Mouse (Mus musculus) heart, embryonic 12.5 days (tissue): Measurements from ENCODE around the gene Tex21. TPM values are rescaled to one million over a fixed set of nuclear protein-coding genes. Genes with fewer than 3 reads are reported as not detected.
"Not testable (repeated sequence)": the region's sequence is repeated elsewhere in the genome, so short reads cannot be mapped to it uniquely, and the experiment has no call there.

Experiments used
- ATAC-seq: fragments of 200-750 bp; cut with Nextera tagmentation; 2 replicates; pipeline ENCODE4 v1.8.0; 2017; ENCODE audit warnings: moderate TSS enrichment, moderate library complexity; ENCODE audit not compliant: insufficient number of reproducible peaks, low FRiP score
- H3K27ac ChIP-seq: fragments of 300-500 bp; sonication (generic); 2 replicates; pipeline ENCODE4 v1.5.1; 2016; ENCODE audit warnings: mild to moderate bottlenecking, moderate library complexity; ENCODE audit not compliant: poor library complexity, severe bottlenecking
- H3K27me3 ChIP-seq: fragments of 300-500 bp; sonication (generic); replicated peaks from 2 replicates; pipeline ENCODE4 v1.6.1; 2016; ENCODE audit warnings: mild to moderate bottlenecking, moderate library complexity
- H3K36me3 ChIP-seq: fragments of 300-500 bp; sonication (generic); 2 replicates; pipeline ENCODE4 v1.6.1; 2016; ENCODE audit warnings: mild to moderate bottlenecking, moderate library complexity
- H3K4me1 ChIP-seq: fragments of 300-500 bp; sonication (generic); replicated peaks from 2 replicates; pipeline ENCODE4 v1.6.1; 2016; ENCODE audit warnings: mild to moderate bottlenecking
- H3K4me2 ChIP-seq: fragments of 300-500 bp; sonication (generic); 2 replicates; pipeline ENCODE4 v1.6.1; 2016; ENCODE audit warnings: mild to moderate bottlenecking, moderate library complexity
- H3K4me3 ChIP-seq: fragments of 300-500 bp; sonication (generic); 2 replicates; pipeline ENCODE4 v1.5.1; 2016; ENCODE audit warnings: mild to moderate bottlenecking
- H3K9ac ChIP-seq: fragments of 300-500 bp; sonication (generic); 2 replicates; pipeline ENCODE4 v1.6.1; 2016; ENCODE audit warnings: mild to moderate bottlenecking, moderate library complexity
- H3K9me3 ChIP-seq: fragments of 300-500 bp; sonication (generic); replicated peaks from 2 replicates; pipeline ENCODE4 v1.6.1; 2016; ENCODE audit warnings: mild to moderate bottlenecking, moderate library complexity
- WGBS: fragments of 180-500 bp; shearing (Covaris S2); methylation state at CpG from one replicate; pipeline ENCODE4 v1.1.7; 2016; 5-methylcytosine and 5-hydroxymethylcytosine counted together
- polyA plus RNA-seq: library from polyadenylated mRNA; unstranded; fragments of >200 nt; fragmentation: Nextera tagmentation; extraction: Ambion mirVana; gene quantifications from 2 replicates; pipeline ENCODE4 v1.2.1, GENCODE M21; 2016

Tex21 gene
- polyA plus RNA-seq, 1 experiment from 2014 or later, result 0.15 TPM

DNA sequence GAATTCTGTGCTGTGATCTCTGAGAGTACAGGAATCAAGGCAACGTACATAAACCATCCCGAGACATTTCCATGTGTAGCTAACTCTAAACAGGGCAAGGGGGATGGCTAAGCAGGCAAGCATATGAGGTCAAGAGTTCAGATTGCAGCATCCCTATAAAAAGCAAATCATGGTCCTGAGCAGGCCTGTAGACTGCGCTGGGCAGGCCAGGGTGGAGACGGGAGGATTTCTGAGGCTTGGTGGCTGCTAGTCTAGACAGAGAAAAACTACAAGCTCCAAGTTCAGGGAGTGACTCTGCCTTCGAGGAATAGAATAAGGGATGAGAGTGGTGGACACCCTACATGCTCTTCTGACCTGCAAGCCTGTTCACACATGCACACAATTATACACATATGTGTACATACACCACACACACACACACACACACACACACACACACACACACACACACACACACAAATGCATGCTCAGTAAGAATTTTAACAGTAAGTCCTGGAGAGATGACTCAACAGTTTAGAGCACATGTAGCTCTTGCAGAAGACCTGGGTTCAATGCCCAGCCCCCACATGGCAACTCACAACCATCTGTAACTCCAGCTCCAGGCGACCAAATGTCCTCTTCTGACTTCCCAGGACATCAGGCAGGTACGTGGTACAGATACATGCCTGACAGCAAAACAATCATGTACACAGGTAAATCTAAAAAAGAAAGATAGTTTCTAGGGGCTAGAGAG lies 6.5 kb downstream of the Tex21 start:
- Histone ChIP-seq H3K9me3 (no peaks in the 10 kb centered on the region), H3K9ac (no peak overlapping the region), H3K27ac (no peak overlapping the region), H3K4me1 (peaks cover 6% of the 10 kb centered on the region; the same call in 1 of the 2 replicates), H3K4me2 (no peak overlapping the region), H3K36me3 (no peaks in the 10 kb centered on the region), H3K4me3 (no peak overlapping the region), H3K27me3 (no peaks in the 10 kb centered on the region)
- 60% methylated on average over 7 of the region's 7 CpGs for WGBS
- no peak for ATAC-seq

DNA sequence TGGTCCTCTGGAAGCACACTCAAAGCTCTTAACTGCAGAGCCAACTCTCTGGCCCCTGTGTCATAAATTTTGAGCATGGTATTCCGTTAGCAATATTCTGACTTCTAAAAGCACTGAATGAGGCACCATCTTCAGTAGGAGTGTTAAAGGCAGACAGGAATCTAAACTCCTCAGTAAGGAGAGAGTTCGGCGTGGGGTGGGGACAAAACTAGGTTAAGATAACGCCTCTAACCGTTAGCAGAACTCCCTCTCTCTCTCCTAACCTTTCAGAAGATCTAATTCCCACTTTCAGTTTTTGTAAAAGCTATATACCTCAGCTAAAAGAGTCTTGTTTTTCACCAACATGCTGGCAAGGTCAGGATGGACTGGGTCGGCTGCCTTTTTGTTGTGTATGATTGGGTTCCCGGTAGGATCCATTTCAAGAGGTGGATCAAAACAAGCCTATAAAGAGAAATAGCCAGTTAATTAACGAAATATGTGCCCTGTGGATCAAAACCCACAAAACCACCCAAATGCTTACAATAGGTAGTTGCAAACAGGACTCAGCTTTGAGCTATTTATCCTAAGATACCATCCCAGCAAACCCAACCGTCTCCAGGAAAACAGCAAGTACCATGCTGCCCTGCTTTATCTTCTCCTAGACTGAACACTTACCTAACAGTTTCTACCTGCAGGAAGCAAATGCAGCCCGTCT lies 7.3 kb downstream of the Tex21 start:
- H3K27me3 ChIP-seq, result no peaks in the 10 kb centered on the region
- no peak for ATAC-seq
- 62% methylated on average over 10 of the region's 10 CpGs for WGBS
- no peak overlapping the region for H3K4me3 ChIP-seq
- H3K9ac ChIP-seq, result no peak overlapping the region
- H3K4me1 ChIP-seq, result peaks cover 6% of the 10 kb centered on the region; the same call in 1 of the 2 replicates
- H3K36me3 ChIP-seq, result no peaks in the 10 kb centered on the region
- H3K9me3 ChIP-seq, result no peaks in the 10 kb centered on the region
- H3K27ac ChIP-seq, result no peak overlapping the region
- no peak overlapping the region for H3K4me2 ChIP-seq

GRCm38 (mm10) chr12:76235253-76235652 lies 11.3 kb downstream of the Tex21 start:
- no peaks in the 10 kb centered on the region for H3K9me3 ChIP-seq
- H3K4me3 ChIP-seq, result no peak overlapping the region
- ATAC-seq, result no peak
- no peak overlapping the region for H3K9ac ChIP-seq
- H3K27me3 ChIP-seq, result no peaks in the 10 kb centered on the region
- H3K4me2 ChIP-seq, result no peak overlapping the region
- 84% methylated on average over 6 of the region's 6 CpGs for WGBS
- H3K4me1 ChIP-seq, result peaks cover 6% of the 10 kb centered on the region; the same call in 1 of the 2 replicates
- H3K36me3 ChIP-seq, result no peaks in the 10 kb centered on the region
- H3K27ac ChIP-seq, result no peak overlapping the region

DNA sequence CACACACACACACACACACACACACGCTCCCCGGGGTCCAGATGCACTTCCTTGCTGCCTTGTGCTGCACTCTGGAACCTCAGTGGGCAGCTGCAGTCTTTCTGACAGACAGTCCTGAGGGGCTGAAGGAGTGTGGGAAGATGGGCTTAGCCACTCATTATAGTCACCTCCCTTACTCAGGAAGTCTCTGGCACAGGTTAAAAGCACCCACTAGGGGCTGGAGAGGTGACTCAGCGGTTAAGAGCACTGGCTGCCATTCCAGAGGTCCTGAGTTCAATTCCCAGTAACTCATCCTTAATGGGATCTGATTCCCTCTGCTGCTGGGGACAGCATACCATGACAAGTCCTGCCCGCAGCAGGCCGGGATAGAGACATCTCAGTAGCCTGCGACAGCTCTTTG lies 15.9 kb downstream of the Tex21 start:
- Histone ChIP-seq H3K27me3 (no peaks in the 10 kb centered on the region), H3K9ac (no peak overlapping the region), H3K9me3 (no peaks in the 10 kb centered on the region), H3K27ac (no peak overlapping the region), H3K4me2 (no peak overlapping the region), H3K4me3 (no peak overlapping the region), H3K36me3 (no peaks in the 10 kb centered on the region), H3K4me1 (no peaks in the 10 kb centered on the region)
- no peak for ATAC-seq
- WGBS, result 75% methylated on average over 6 of the region's 6 CpGs

- not testable (repeated sequence) for ATAC-seq, H3K4me1 ChIP-seq, H3K9ac ChIP-seq, H3K4me2 ChIP-seq, H3K36me3 ChIP-seq, H3K4me3 ChIP-seq, H3K9me3 ChIP-seq, H3K27me3 ChIP-seq, H3K27ac ChIP-seq
- 56% methylated on average over 3 of the region's 8 CpGs for WGBS
Observed at GRCm38 (mm10) chr12:76222104-76222503, 24.4 kb downstream of the Tex21 start.

DNA sequence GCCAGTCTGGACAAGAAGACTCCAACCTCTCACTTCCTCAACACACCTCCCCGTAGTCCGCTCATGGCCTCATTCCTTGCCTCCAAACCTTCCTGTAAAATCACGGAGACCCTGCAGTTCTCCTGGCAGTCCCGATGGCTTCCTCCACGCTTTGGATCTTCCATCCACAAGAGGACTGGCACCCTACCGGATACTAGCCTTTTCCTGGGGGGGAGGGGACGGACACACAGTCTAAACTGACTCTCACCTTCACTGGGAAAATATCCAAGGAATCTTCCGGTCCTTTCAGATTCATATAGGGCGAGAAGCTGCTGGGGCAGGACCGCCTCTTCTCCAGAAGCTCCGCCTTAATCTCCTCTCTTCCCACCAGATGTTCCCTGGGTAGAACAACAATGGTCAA lies 29.8 kb downstream of the Tex21 start:
- 47% methylated on average over 11 of the region's 11 CpGs for WGBS
- Histone ChIP-seq H3K4me2 (peak overlapping the region; percentile 40), H3K4me1 (peaks cover 19% of the 10 kb centered on the region), H3K27ac (no peak overlapping the region), H3K27me3 (no peaks in the 10 kb centered on the region), H3K9ac (no peak overlapping the region), H3K36me3 (no peaks in the 10 kb centered on the region), H3K4me3 (no peak overlapping the region), H3K9me3 (no peaks in the 10 kb centered on the region)
- ATAC-seq, result peak; percentile 53; the same call in 1 of the 2 replicates

GRCm38 (mm10) chr12:76215121-76215520 lies 31.4 kb downstream of the Tex21 start:
- Histone ChIP-seq H3K27ac (no peak overlapping the region), H3K9me3 (no peaks in the 10 kb centered on the region), H3K4me1 (peaks cover 19% of the 10 kb centered on the region), H3K27me3 (no peaks in the 10 kb centered on the region), H3K36me3 (no peaks in the 10 kb centered on the region), H3K4me3 (no peak overlapping the region), H3K9ac (no peak overlapping the region), H3K4me2 (peak overlapping the region; percentile 41)
- no peak for ATAC-seq
- 10% methylated on average over 5 of the region's 5 CpGs for WGBS

GRCm38 (mm10) chr12:76209429-76209974 lies 37.0 kb downstream of the Tex21 start:
- H3K4me2 ChIP-seq, result no peak overlapping the region
- WGBS, result 88% methylated on average over 5 of the region's 5 CpGs
- no peak overlapping the region for H3K4me3 ChIP-seq
- H3K27me3 ChIP-seq, result no peaks in the 10 kb centered on the region
- no peak for ATAC-seq
- H3K9ac ChIP-seq, result no peak overlapping the region
- no peaks in the 10 kb centered on the region for H3K36me3 ChIP-seq
- H3K4me1 ChIP-seq, result no peaks in the 10 kb centered on the region
- H3K27ac ChIP-seq, result no peak overlapping the region
- H3K9me3 ChIP-seq, result no peaks in the 10 kb centered on the region

DNA sequence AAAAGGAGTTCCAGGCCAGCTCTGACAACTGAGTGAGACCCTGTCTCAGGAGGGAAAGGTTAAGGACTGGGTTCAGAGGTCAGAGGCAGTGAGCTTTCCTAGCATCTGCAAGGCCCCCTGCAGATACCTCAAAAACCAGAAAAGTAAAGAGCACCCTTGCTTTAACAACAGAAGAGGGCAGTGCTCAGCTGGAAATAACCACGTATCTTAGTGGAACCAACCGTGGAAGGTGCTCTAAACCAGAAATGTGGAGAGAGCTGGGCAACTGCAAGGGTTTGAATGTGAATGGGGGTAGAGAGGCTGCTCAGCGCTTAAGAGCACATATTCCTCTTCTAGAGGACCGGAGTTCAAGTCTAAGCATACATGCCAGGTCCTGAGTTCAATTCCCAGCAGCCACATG lies 46.2 kb downstream of the Tex21 start:
- Histone ChIP-seq H3K4me2 (no peak overlapping the region), H3K9me3 (no peaks in the 10 kb centered on the region), H3K4me1 (no peaks in the 10 kb centered on the region), H3K27ac (no peak overlapping the region), H3K9ac (no peak overlapping the region), H3K4me3 (no peak overlapping the region), H3K27me3 (peaks cover 2% of the 10 kb centered on the region; the same call in 1 of the 2 replicates), H3K36me3 (no peaks in the 10 kb centered on the region)
- ATAC-seq, result no peak
- 65% methylated on average over 4 of the region's 4 CpGs for WGBS

DNA sequence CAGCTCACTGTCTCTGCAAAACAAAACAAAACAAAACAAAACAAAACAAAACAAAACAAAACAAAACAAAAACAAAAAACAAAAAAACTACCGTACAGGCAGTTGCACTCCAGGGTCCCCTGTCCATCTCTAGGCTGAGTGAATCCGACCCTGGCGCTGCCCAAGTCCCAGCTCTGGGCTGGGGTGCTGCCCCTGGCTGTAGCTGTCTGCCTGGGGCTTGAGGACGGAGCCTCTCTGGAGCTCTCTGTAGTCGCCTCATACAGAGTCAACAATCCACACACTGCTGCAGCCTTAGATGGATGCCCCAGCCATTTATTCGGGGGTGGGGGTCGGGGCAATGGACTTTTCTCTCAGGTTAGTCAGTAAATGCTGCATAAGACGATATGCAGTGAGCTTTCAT lies 49.5 kb downstream of the Tex21 start:
- H3K36me3 ChIP-seq, result no peaks in the 10 kb centered on the region
- no peaks in the 10 kb centered on the region for H3K9me3 ChIP-seq
- 44% methylated on average over 8 of the region's 8 CpGs for WGBS
- H3K4me3 ChIP-seq, result peak overlapping the region; percentile 18; the same call in 1 of the 2 replicates
- H3K27ac ChIP-seq, result no peak overlapping the region
- peaks cover 5% of the 10 kb centered on the region; the same call in 1 of the 2 replicates for H3K27me3 ChIP-seq
- peak overlapping the region; percentile 90 for H3K4me2 ChIP-seq
- no peaks in the 10 kb centered on the region for H3K4me1 ChIP-seq
- ATAC-seq, result no peak
- H3K9ac ChIP-seq, result peak overlapping the region; percentile 54; the same call in 1 of the 2 replicates

DNA sequence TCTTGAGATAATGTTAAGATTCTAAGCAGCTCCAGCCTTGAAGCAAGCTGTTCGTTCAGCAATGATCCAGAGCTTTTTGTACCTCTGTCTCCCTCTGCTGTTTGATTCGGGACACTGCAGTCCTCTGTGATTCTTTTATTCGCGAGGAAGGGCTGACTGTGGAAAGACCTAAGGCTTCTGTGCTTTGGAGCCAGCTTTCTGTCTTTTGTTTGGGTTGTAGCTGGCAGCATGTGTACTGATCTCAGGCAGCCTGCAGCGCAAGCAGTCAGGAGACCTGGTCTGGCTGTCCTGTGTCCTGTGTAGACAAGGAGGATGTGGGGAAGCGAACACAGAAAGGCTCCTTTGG lies 49.9 kb downstream of the Tex21 start:
- Histone ChIP-seq H3K9me3 (no peaks in the 10 kb centered on the region), H3K9ac (peak overlapping the region; percentile 54; the same call in 1 of the 2 replicates), H3K4me3 (peak overlapping the region; percentile 41), H3K4me2 (peak overlapping the region; percentile 90), H3K4me1 (no peaks in the 10 kb centered on the region), H3K36me3 (no peaks in the 10 kb centered on the region), H3K27me3 (peaks cover 5% of the 10 kb centered on the region; the same call in 1 of the 2 replicates), H3K27ac (no peak overlapping the region)
- 10% methylated on average over 6 of the region's 6 CpGs for WGBS
- peak; percentile 46 for ATAC-seq
